Mouse (Mus musculus) naive thymus-derived CD4-positive, alpha-beta T cell, adult 2 months (primary cell): ENCODE measurements around the gene Akap2.

Experiments
- DNase-seq: peaks from one replicate; pipeline ENCODE4 v3.0.0-alpha.2; 2011; ENCODE audit warnings: low read depth

Gene Akap2

GRCm38 (mm10) chr4:57914193-57915190 lies 197.0 kb downstream of the Akap2 start:
- DNase-seq: no peak

- DNase-seq: peak; percentile 40
Measured at GRCm38 (mm10) chr4:57915216-57915965, 197.9 kb downstream of the Akap2 start.

- peak; percentile 61 for DNase-seq
Measured at GRCm38 (mm10) chr4:57916201-57916661, 198.8 kb downstream of the Akap2 start, which contains the start of gene D630039A03Rik. Gene D630039A03Rik (minus strand): TSS chr4:57916297.

DNA sequence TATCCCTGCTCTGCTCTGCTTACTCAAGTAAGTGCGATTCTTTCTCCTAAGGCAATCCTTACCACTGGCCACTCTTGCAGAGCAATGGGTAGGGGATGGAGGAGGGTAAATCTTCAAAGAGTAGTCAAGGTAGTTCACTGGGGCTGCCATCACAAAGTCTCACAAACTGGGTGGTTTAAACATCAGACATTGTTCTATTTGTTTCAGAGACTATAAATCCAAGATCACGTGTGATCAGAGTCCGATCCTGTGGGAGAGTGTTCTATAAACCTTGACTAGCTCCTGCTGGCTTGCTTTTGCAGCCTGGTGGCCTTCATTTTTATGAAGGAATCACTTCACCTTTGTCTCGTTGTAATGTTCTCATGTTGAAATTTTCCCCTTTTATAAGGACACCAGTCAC lies 199.3 kb downstream of the Akap2 start:
- DNase-seq: no peak

GRCm38 (mm10) chr4:57919494-57920423 lies 202.3 kb downstream of the Akap2 start:
- DNase-seq: no peak

DNA sequence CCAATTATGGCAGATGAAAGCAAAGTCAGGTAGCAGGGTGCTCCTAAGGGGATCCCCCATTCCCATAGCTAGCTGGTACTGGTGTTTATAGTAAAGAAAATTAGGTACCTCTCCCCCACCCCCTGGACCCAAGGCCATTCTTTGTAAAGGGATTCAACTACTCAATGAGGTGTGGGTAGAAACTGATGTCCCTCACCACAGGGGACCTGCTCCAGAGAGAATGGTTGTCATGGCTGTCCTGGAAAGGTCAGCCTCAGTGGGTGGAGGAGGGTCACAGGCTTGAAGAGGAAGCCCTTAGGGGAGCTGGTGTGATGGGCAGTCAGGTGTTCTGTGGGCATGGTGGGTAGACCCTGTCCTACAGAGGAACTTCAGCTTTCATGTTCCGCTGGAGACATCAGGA lies 203.1 kb downstream of the Akap2 start:
- DNase-seq: no peak

DNA sequence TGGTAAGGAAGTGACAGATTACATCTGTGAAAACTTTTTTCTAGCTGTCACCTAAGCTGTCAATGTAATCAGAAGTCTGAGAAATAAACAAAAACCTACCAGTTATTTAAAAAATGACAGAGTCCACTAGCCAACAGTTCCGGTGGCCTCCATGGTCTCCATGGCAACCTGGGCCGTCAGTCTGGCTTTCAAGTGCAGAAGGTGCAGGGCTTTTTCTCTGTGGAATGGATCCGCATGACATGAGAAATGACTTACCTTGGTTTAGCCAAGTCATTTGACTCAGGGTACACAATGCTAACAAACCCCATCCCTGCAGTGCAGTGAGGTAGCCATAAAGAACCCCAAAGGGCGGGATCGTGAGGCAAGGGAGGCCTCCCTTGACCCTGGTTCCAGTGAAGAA lies 204.7 kb downstream of the Akap2 start:
- no peak for DNase-seq

DNA sequence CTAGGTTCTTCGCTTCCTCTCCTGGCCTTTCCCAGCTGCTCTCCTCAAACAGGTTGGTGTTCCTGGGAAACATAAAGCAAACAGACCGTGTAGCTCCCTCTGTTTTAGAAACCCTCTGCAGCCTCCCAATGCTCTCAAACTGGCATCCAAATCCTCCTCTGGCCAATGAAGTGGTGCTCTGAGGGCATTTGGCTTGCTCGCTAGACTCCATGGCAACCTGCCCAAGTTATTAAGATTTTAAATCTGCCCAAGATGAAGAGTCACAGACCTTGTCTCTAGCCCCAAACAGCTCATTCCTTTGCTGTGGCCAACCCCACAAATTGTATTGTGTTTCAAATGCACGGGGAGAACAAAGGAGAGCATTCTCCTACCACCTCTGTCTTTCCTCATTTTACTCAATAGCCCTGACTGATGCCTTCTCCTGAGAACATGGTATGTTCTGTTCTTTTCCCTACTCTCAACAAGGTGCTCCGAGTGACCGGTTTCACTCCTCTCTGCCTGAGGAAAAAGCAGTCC lies 207.2 kb downstream of the Akap2 start:
- DNase-seq: no peak

GRCm38 (mm10) chr4:57927464-57928205 lies 210.2 kb downstream of the Akap2 start:
- peak; percentile 72 for DNase-seq

- no peak for DNase-seq
Measured at GRCm38 (mm10) chr4:57930559-57931170, 213.2 kb downstream of the Akap2 start.

DNA sequence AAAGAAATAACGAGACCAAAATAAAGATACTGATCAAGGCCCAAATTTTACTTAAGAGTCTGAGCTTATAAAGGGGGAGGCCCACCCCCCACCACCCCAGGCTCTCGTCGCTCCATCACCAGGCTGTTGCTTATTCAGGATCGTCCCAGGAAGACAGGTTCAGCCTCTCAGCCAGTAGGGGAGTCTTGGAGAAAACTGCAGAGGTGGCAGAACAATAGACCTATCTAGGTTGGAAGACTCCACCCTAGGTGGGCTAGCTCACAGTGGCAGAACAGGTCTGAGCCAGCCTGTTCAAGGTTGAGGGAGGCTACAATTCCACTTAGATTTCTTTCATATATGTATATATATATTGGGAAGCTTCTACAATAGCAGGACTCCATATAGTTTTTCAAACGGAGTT lies 216.7 kb downstream of the Akap2 start:
- DNase-seq: no peak

- DNase-seq: no peak
Measured at GRCm38 (mm10) chr4:57937292-57937691, 219.8 kb downstream of the Akap2 start.

GRCm38 (mm10) chr4:57940631-57941030 lies 223.2 kb downstream of the Akap2 start:
- DNase-seq: no peak

- no peak for DNase-seq
Measured at GRCm38 (mm10) chr4:57942892-57943291, 225.4 kb downstream of the Akap2 start.
